Comparison of ENCODE assay signal across 14 mouse cellular contexts in genomic region chr9:48728731-48729123, GRCm38 (mm10).
A peak's percentile ranks its signal among the peaks of the same experiment; 100 is the strongest.
DNase-seq lines count a peak whose midpoint lies in the region; ATAC-seq and TF ChIP-seq lines count a peak whose summit lies in the region.
"Had no signal": no experiment of that assay in that cellular context is flagged by ENCODE, and none has a peak within 500 bp of the region (broad histone marks: within the 10 kb centered on the region; RNA-seq: fewer than 3 reads in every experiment).

No protein-coding gene starts in this region.

- WGBS in embryonic facial prominence, embryonic 11.5 days: 47% methylated on average over 13 of the region's 13 CpGs
- WGBS in limb, embryonic 10.5 days: 27% methylated on average over 13 of the region's 13 CpGs

- peaks cover 7% of the 10 kb centered on the region for H3K4me1 ChIP-seq in embryonic facial prominence, embryonic 11.5 days (ENCODE audit: control insufficient read depth, insufficient read depth, low read length)
- peaks cover 75% of the 10 kb centered on the region for H3K4me1 ChIP-seq in limb, embryonic 10.5 days

- H3K4me3 ChIP-seq in layer of hippocampus, adult 2 months: peak overlapping the region; percentile 11; the same call in 1 of the 2 replicates
- no peak overlapping the region for H3K4me3 ChIP-seq in embryonic facial prominence, embryonic 11.5 days (ENCODE audit: low read depth, low read length)
- peak overlapping the region; percentile 30; the same call in 1 of the 2 replicates for H3K4me3 ChIP-seq in limb, embryonic 10.5 days
- H3K4me3 ChIP-seq: liver, embryonic 13.5 days; megakaryocyte, embryonic 14.5 days; neural tube, embryonic 13.5 days had no signal

- H3K9me3 ChIP-seq in embryonic facial prominence, embryonic 11.5 days (replicated peaks; ENCODE audit: control insufficient read depth, low read length): no peaks in the 10 kb centered on the region
- H3K9me3 ChIP-seq in limb, embryonic 10.5 days (replicated peaks): no peaks in the 10 kb centered on the region
- H3K9me3 ChIP-seq: liver, embryonic 13.5 days; megakaryocyte, embryonic 14.5 days; neural tube, embryonic 13.5 days had no signal

- peak; percentile 55 to 65 for DNase-seq in gastrocnemius, adult 8-10 months (ENCODE audit: low spot score in 2 of 2)
- no peak for DNase-seq in gastrocnemius, postnatal 4 days (ENCODE audit: low spot score in 2 of 2)
- DNase-seq in layer of hippocampus, adult 2 months (ENCODE audit: low spot score in 2 of 2): no peak
- no peak for DNase-seq in layer of hippocampus, postnatal 36 days
- DNase-seq in embryonic facial prominence, embryonic 11.5 days (ENCODE audit: low spot score): peak; percentile 32
- DNase-seq in limb, embryonic 10.5 days (ENCODE audit: low spot score): no peak
- no peak for DNase-seq in B cell, adult 2 months
- DNase-seq in adrenal gland, postnatal 4 days (ENCODE audit: low spot score in 2 of 2): no peak
- DNase-seq: cerebellum, adult 8-10 months; liver, embryonic 13.5 days; right cerebral cortex, postnatal 25 days; thymus, adult 18-20 months had no signal

- no peak for TF ChIP-seq CTCF in layer of hippocampus, adult 2 months (conservative IDR thresholded peaks at IDR 0.05)

- H3K4me2 ChIP-seq in embryonic facial prominence, embryonic 11.5 days (ENCODE audit: low read depth, low read length): no peak overlapping the region
- H3K4me2 ChIP-seq: liver, embryonic 13.5 days; neural tube, embryonic 13.5 days had no signal

- no peak for ATAC-seq in embryonic facial prominence, embryonic 11.5 days (replicated peaks; ENCODE audit: insufficient number of reproducible peaks, low FRiP score, low TSS enrichment, low read depth)

- no peak overlapping the region for H3K9ac ChIP-seq in embryonic facial prominence, embryonic 11.5 days (replicated peaks; ENCODE audit: low read length)
- H3K9ac ChIP-seq: liver, embryonic 13.5 days had no signal

- no peaks in the 10 kb centered on the region; the same call in 1 of the 2 replicates for H3K27me3 ChIP-seq in embryonic facial prominence, embryonic 11.5 days (ENCODE audit: control insufficient read depth, insufficient read depth, low read length)
- peaks cover 19% of the 10 kb centered on the region; the same call in 1 of the 2 replicates for H3K27me3 ChIP-seq in limb, embryonic 10.5 days (ENCODE audit: low read depth, poor library complexity, severe bottlenecking)
- H3K27me3 ChIP-seq: liver, embryonic 13.5 days; megakaryocyte, embryonic 14.5 days had no signal

- peak overlapping the region; percentile 99 for H3K27ac ChIP-seq in layer of hippocampus, adult 2 months
- no peak overlapping the region for H3K27ac ChIP-seq in embryonic facial prominence, embryonic 11.5 days (replicated peaks; ENCODE audit: low read depth, low read length)
- H3K27ac ChIP-seq in limb, embryonic 10.5 days: peak overlapping the region; percentile 46
- H3K27ac ChIP-seq: liver, embryonic 13.5 days; neural tube, embryonic 13.5 days had no signal

- H3K36me3 ChIP-seq in embryonic facial prominence, embryonic 11.5 days (replicated peaks; ENCODE audit: control insufficient read depth, insufficient read depth, low read depth, low read length): no peaks in the 10 kb centered on the region
- H3K36me3 ChIP-seq in limb, embryonic 10.5 days: no peaks in the 10 kb centered on the region
- H3K36me3 ChIP-seq: liver, embryonic 13.5 days; neural tube, embryonic 13.5 days had no signal

Comparison
In these comparisons a context has a peak if more than half of its experiments do, and no peak if none do; other contexts are left out.
1. DNase-seq: peak in gastrocnemius, adult 8-10 months (2 of 2) and embryonic facial prominence, embryonic 11.5 days (single experiment); none in gastrocnemius, postnatal 4 days (0 of 2), layer of hippocampus, adult 2 months (0 of 2), layer of hippocampus, postnatal 36 days (0 of 2), limb, embryonic 10.5 days (single experiment), B cell, adult 2 months (0 of 2) and adrenal gland, postnatal 4 days (0 of 2).